Mouse (Mus musculus): Measurements from ENCODE around the gene Ccdc157. TPM values are rescaled to one million over a fixed set of nuclear protein-coding genes. Genes with fewer than 3 reads are reported as not detected.
"Not testable (repeated sequence)": the region's sequence is repeated elsewhere in the genome, so short reads cannot be mapped to it uniquely, and the experiment has no call there.

The Ccdc157 gene
- total and polyA plus RNA-seq, 2 experiments, result 4.5 to 9.3 TPM

GRCm38 (mm10) chr11:4187318-4187700 is 27.2 kb upstream of the Ccdc157 start:
- H3K27ac ChIP-seq (replicated peaks; ENCODE audit: insufficient read depth, low read depth, low read length), result peak overlapping the region; percentile 58
- H3K36me3 ChIP-seq (ENCODE audit: control insufficient read depth, insufficient read depth, low read length), result no peaks in the 10 kb centered on the region
- peaks cover 35% of the 10 kb centered on the region for H3K4me1 ChIP-seq (ENCODE audit: control insufficient read depth, insufficient read depth, low read length)
- DNase-seq (ENCODE audit: extremely low read depth, low read depth, low spot score), result no peak
- 13% methylated on average over 9 of the region's 9 CpGs for WGBS
- no peak for TF ChIP-seq POLR2A (IDR thresholded peaks at IDR 0.05; ENCODE audit: extremely low read depth, insufficient read depth, low read length)
- no peak for TF ChIP-seq CTCF (IDR thresholded peaks at IDR 0.05; ENCODE audit: low read depth, low read length)
- no peaks in the 10 kb centered on the region for H3K27me3 ChIP-seq (ENCODE audit: control insufficient read depth, insufficient read depth, low read length)
- H3K9ac ChIP-seq (ENCODE audit: low read depth, low read length), result peak overlapping the region; percentile 85
- H3K79me2 ChIP-seq (ENCODE audit: control insufficient read depth, insufficient read depth, low read length), result peaks cover 31% of the 10 kb centered on the region
- peak overlapping the region; percentile 82 for H3K4me3 ChIP-seq (ENCODE audit: insufficient read depth, low read depth, low read length)

GRCm38 (mm10) chr11:4186486-4187317 is 26.6 kb upstream of the Ccdc157 start, which contains the start of gene Tbc1d10a:
Gene Tbc1d10a, plus strand, starts transcription at chr11:4186789.
- Histone ChIP-seq H3K27ac (replicated peaks; ENCODE audit: insufficient read depth, low read depth, low read length) (peak within 1 kb of the TSS; percentile 58), H3K4me1 (ENCODE audit: control insufficient read depth, insufficient read depth, low read length) (peaks cover 33% of the 10 kb centered on the region), H3K27me3 (ENCODE audit: control insufficient read depth, insufficient read depth, low read length) (no peaks in the 10 kb centered on the region), H3K79me2 (ENCODE audit: control insufficient read depth, insufficient read depth, low read length) (peaks cover 25% of the 10 kb centered on the region; the same call in 1 of the 2 replicates), H3K9ac (ENCODE audit: low read depth, low read length) (peak within 1 kb of the TSS; percentile 85), H3K4me3 (ENCODE audit: insufficient read depth, low read depth, low read length) (peak within 1 kb of the TSS; percentile 82), H3K36me3 (ENCODE audit: control insufficient read depth, insufficient read depth, low read length) (no peaks in the 10 kb centered on the region)
- TF ChIP-seq POLR2A (IDR thresholded peaks at IDR 0.05; ENCODE audit: extremely low read depth, insufficient read depth, low read length), result peak; percentile 92
- 0 out of 2 replicates have a peak, but pooled peaks have one; percentile 0 for TF ChIP-seq CTCF (IDR thresholded peaks at IDR 0.05; ENCODE audit: low read depth, low read length)
- under 1% methylated on average over 71 of the region's 71 CpGs for WGBS
- peak; percentile 92 for DNase-seq (ENCODE audit: extremely low read depth, low read depth, low spot score)

GRCm38 (mm10) chr11:4185480-4185879 is 25.4 kb upstream of the Ccdc157 start:
- not testable (repeated sequence) for DNase-seq (ENCODE audit: extremely low read depth, low read depth, low spot score); H3K27me3 ChIP-seq (ENCODE audit: control insufficient read depth, insufficient read depth, low read length); H3K4me3 ChIP-seq (ENCODE audit: insufficient read depth, low read depth, low read length); H3K9ac ChIP-seq (ENCODE audit: low read depth, low read length); H3K36me3 ChIP-seq (ENCODE audit: control insufficient read depth, insufficient read depth, low read length); H3K27ac ChIP-seq (replicated peaks; ENCODE audit: insufficient read depth, low read depth, low read length)
- WGBS, result 86% methylated on average over 6 of the region's 6 CpGs
- Histone ChIP-seq H3K79me2 (ENCODE audit: control insufficient read depth, insufficient read depth, low read length) (peaks cover 23% of the 10 kb centered on the region; the same call in 1 of the 2 replicates), H3K4me1 (ENCODE audit: control insufficient read depth, insufficient read depth, low read length) (peaks cover 23% of the 10 kb centered on the region)

GRCm38 (mm10) chr11:4184251-4184952 is 24.3 kb upstream of the Ccdc157 start:
- no peak for DNase-seq (ENCODE audit: extremely low read depth, low read depth, low spot score)
- WGBS, result 75% methylated on average over 4 of the region's 4 CpGs
- no peak overlapping the region for H3K27ac ChIP-seq (replicated peaks; ENCODE audit: insufficient read depth, low read depth, low read length)
- no peak for TF ChIP-seq POLR2A (IDR thresholded peaks at IDR 0.05; ENCODE audit: extremely low read depth, insufficient read depth, low read length)
- TF ChIP-seq CTCF (IDR thresholded peaks at IDR 0.05; ENCODE audit: low read depth, low read length), result 0 out of 2 replicates have a peak, but pooled peaks have one; percentile 9
- H3K36me3 ChIP-seq (ENCODE audit: control insufficient read depth, insufficient read depth, low read length), result peaks cover 18% of the 10 kb centered on the region; the same call in 1 of the 2 replicates
- peaks cover 16% of the 10 kb centered on the region; the same call in 1 of the 2 replicates for H3K79me2 ChIP-seq (ENCODE audit: control insufficient read depth, insufficient read depth, low read length)
- no peaks in the 10 kb centered on the region for H3K27me3 ChIP-seq (ENCODE audit: control insufficient read depth, insufficient read depth, low read length)
- H3K4me3 ChIP-seq (ENCODE audit: insufficient read depth, low read depth, low read length), result no peak overlapping the region
- peaks cover 16% of the 10 kb centered on the region for H3K4me1 ChIP-seq (ENCODE audit: control insufficient read depth, insufficient read depth, low read length)
- no peak overlapping the region for H3K9ac ChIP-seq (ENCODE audit: low read depth, low read length)

- Histone ChIP-seq H3K4me3 (ENCODE audit: insufficient read depth, low read depth, low read length) (no peak overlapping the region), H3K4me1 (ENCODE audit: control insufficient read depth, insufficient read depth, low read length) (peaks cover 12% of the 10 kb centered on the region), H3K9ac (ENCODE audit: low read depth, low read length) (no peak overlapping the region), H3K79me2 (ENCODE audit: control insufficient read depth, insufficient read depth, low read length) (peaks cover 16% of the 10 kb centered on the region; the same call in 1 of the 2 replicates), H3K27ac (replicated peaks; ENCODE audit: insufficient read depth, low read depth, low read length) (no peak overlapping the region), H3K36me3 (ENCODE audit: control insufficient read depth, insufficient read depth, low read length) (peaks cover 25% of the 10 kb centered on the region; the same call in 1 of the 2 replicates), H3K27me3 (ENCODE audit: control insufficient read depth, insufficient read depth, low read length) (no peaks in the 10 kb centered on the region)
- no peak for DNase-seq (ENCODE audit: extremely low read depth, low read depth, low spot score)
- TF ChIP-seq POLR2A (IDR thresholded peaks at IDR 0.05; ENCODE audit: extremely low read depth, insufficient read depth, low read length) (no peak), CTCF (IDR thresholded peaks at IDR 0.05; ENCODE audit: low read depth, low read length) (no peak)
Measured at GRCm38 (mm10) chr11:4183511-4183910, 23.4 kb upstream of the Ccdc157 start.

All from liver, adult 2 months (tissue).